Mouse (Mus musculus) cerebral cortex, adult 2 months (tissue): ENCODE measurements around the gene Gmds.

Experiments used
- WGBS: fragments of 180-500 bp; shearing (Covaris S2); methylation state at CpG from one replicate; pipeline ENCODE4 v1.1.7; 2018; 5-methylcytosine and 5-hydroxymethylcytosine counted together

Gmds gene

GRCm38 (mm10) chr13:32338513-32339365, at the start of gene Gmds:
Gmds (minus strand) TSS chr13:32338740.
- 2% methylated on average over 55 of the region's 55 CpGs for WGBS

- WGBS: 70% methylated on average over 4 of the region's 4 CpGs
Measured at GRCm38 (mm10) chr13:32385421-32386092, 47.0 kb upstream of the Gmds start.

DNA sequence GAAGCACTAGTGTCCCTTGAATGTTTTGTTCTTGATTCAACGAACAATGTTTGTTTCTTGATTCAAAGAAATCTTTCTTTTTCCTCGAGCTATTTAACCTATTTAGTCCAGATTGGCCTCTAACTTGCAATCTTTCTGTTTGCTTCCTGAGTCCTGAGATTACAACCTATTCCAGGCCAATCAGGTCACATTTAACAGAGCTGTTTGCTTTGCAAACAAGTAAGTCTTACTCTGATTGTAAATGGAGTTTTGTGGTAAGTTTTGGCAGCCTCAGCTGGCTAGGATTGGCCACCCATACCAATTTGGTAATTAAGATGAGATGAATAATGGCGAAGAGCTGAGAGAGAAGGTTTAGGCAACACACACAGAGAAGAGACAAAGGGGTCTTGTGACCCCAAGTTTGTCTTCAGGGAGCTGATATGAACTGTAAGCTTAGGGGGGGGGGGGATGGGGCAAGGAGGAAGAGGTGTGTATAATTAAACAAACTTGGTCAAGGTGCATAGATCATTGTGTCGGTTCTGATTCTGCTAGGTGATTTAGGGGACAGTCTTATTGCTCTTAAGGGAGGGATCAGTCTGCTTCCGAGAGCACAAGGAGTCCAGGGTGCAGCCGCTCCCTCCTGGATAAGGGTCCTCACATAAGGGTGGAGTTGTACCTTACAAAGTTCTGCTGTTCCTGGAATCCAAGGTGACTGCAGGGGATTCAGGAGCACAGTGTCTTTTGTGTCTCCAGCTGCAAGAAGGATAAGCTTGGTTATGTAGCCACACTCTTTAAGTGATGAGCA, 43.9 kb upstream of the Gmds start:
- WGBS: 79% methylated on average over 6 of the region's 6 CpGs

DNA sequence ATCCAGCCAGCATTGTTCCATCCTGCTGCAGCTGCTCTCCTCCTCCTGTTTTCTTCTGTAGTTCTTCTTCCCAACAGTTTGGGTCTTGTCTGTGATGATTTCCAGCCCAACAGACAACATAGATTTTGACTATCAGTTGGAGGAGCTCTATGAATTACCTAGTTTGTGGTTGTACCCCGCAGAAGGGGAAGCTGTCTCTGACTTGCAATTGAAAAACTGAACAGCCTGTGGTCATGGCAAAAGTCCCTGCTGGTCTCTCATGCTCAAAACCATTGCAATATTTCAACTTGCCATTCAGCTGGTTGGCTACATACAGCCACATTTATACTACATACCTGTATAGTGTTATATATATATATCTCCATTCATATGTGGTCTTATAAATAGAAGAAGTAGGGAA, 40.1 kb upstream of the Gmds start:
- 86% methylated on average over 1 of the region's 1 CpGs for whole genome bisulfite sequencing

DNA sequence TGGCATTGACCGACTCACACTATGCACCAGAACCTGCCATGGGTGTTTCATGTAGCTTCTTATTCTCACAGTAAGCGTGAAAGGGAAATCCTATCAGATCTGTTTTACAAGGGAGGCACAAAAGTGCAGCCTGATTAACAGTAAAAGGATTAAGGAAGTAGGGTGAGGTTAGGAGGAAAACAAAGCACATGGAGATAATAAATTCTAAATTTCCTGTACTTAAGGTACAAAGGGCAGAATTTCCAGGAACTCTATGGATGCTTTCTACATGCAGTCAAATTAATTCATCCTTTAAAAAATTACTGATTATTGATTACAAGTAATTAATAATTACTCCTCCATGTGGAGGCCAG, 34.0 kb upstream of the Gmds start:
- WGBS: 93% methylated on average over 2 of the region's 2 CpGs

GRCm38 (mm10) chr13:32371874-32372530, 33.5 kb upstream of the Gmds start:
- 88% methylated on average over 4 of the region's 4 CpGs for whole genome bisulfite sequencing

GRCm38 (mm10) chr13:32370751-32371150, 32.2 kb upstream of the Gmds start:
- 62% methylated on average over 7 of the region's 7 CpGs for WGBS

DNA sequence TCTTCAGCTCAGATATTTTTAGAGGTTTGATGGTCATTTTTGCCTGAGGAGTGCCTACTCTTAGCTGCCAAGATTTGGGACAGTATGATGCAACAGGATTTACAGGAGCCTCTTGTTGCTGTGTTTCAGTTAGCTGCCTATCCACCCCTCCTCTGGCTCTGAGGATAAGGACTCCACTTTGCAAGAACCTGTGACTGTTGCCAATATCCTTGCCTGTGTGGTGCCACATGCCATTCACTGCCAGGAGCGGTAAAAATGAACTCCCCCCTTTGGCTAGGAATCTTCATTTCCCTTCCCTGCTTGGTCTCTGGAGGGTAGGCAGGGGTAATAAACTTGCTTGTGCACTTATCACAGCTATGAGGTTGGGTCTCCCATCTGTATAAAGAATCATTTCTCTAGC, 31.6 kb upstream of the Gmds start:
- WGBS: 71% methylated on average over 1 of the region's 1 CpGs

DNA sequence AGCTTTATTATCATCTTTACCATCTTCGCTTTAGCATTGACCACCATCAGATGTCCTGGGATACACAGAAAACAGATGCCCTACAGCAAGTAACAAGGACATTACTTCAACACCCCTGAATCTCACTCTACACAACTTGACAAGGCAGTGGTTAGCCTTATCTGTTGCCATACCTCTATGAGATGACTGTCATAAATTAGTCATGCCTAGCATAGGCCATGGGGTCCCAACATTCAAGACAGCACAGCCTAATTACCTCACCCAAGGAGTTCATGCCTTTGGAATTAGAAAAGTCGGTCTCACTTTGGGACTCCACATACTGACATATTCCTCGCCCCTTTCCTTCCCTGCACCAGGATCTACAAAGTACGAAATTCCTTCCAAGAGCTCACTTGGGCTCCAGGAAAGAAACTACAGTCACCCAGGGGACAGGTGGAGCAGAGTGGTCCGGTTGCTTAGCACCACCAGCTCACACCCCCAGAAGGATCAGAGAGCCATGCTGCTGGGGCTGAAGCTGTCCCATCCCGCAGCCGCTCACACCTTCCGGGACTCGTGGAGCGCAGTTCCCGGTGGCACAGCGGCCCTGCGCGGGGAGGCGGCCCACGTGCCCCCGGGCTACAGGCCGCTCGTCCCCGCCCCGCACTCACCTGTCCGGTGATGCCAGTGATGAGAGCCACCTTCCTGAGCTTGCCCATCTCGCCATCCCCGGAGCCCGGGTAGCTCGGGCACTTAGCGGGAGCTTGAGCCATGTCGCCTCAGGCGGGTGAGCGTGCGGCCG, 616 bp downstream of the Gmds start:
- WGBS: 4% methylated on average over 32 of the region's 32 CpGs

- WGBS: 72% methylated on average over 4 of the region's 4 CpGs
Measured at GRCm38 (mm10) chr13:32318309-32318708, 20.2 kb downstream of the Gmds start.

- 89% methylated on average over 3 of the region's 3 CpGs for WGBS
Measured at GRCm38 (mm10) chr13:32317354-32317753, 21.2 kb downstream of the Gmds start.

DNA sequence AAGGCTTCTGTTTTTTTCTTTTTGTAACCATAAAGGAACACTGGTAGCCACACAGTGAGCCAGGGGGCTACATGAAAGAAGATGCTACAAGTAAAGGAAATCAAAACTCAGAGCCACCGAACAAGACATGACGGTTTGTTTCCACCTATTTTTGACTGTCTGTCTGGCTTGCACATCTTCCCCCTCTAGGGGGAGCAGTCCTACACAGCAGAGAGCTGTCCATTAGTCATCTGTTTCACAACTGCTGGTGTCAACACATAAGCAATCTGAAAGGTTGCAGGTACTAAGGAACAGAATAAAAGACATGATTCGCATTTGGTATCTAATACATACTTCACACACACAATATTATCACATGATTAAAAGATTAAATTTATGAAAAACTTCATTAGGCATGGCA, 25.9 kb downstream of the Gmds start:
- WGBS: 51% methylated on average over 3 of the region's 3 CpGs

- WGBS: 94% methylated on average over 2 of the region's 2 CpGs
Measured at GRCm38 (mm10) chr13:32311476-32311875, 27.1 kb downstream of the Gmds start.

- WGBS: 40% methylated on average over 1 of the region's 1 CpGs
Measured at GRCm38 (mm10) chr13:32298456-32298855, 40.1 kb downstream of the Gmds start.

DNA sequence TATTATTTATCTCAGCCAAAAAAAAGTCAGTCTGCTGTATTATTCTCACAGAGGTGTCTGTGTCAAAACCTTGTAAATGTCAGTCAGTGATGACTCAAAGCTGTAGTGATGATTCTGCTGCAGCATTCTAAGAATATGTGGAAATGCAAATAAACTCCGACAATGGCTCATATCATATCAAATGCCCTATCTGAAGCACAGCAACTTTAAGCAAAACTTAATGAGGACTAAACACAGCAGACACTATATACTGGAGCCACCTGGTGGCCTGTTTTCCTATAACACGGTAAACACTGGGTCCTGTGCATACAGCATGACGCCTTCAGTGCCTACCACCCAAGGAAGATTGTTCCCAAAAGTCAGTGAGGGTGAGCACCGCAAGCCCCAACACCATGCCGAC, 41.1 kb downstream of the Gmds start:
- 42% methylated on average over 5 of the region's 5 CpGs for WGBS

- 82% methylated on average over 3 of the region's 3 CpGs for WGBS
Measured at GRCm38 (mm10) chr13:32294416-32295195, 43.9 kb downstream of the Gmds start.

DNA sequence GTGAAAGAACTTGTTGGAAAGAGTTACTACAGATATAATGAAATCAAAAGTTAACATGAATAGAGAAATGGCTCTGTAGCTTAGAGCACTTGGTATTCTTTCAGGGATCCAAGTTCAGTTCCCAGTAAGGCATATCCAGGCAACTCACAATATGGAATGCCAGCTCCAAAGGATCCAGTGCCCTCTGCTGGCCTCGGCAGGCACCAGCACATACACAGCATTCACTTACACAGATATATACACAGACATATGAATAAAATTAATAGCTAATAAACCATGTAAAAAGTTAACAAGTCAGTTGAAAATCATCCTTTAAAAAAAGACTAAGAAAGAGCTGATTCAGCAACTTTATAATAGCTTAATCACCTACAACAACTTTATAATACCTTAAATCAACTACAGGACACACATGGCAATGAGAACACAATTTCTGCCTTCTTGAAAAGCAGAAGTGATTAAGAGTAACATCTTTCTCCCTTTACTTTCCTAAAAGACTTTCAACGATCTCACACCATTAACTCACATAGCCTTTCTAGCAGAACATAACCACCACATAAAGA, 65.5 kb downstream of the Gmds start:
- WGBS: 91% methylated on average over 2 of the region's 2 CpGs

DNA sequence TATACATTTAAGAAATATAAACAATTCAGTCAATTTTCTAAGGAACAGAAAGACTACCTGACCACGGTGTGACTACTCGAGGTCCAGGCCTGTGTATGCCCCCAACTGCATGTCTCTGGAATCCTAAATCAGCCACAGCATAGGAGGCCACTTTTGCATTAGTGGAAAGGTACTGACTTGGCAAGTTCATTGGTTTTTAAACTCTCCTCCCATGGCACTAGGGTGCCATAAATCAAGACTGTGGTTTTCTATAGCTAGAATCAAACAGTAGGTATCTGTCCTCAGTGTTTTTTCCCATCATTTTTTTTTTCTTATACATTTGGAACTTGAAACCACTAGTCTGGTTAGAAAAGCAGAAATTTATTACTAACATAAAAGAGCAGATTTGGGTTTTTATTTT, 68.8 kb downstream of the Gmds start:
- 88% methylated on average over 2 of the region's 2 CpGs for WGBS

DNA sequence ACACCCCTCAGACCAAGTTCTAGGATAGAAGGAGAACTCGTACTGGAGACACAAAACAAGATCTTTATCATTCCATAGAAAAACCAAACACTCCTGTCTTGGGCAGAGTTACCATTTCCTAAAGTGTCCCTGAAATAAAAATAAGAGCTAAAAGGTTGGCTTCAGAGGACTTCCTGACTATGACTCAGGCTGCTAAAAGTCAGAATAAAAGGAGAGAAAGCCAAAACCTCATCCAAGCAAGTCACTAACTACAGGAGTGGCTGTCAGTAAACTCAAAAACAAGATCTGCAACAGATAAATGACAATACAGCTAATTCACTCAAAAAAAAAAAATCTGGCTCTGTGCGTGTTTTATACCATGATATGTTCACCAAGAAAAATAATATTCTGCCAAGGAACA, 69.3 kb downstream of the Gmds start:
- 86% methylated on average over 2 of the region's 2 CpGs for WGBS

GRCm38 (mm10) chr13:32268284-32268683, 70.3 kb downstream of the Gmds start:
- 57% methylated on average over 3 of the region's 3 CpGs for WGBS
